Mouse (Mus musculus): ENCODE data around the gene 4931406C07Rik. TPM values are rescaled to one million over a fixed set of nuclear protein-coding genes. Genes with fewer than 3 reads are reported as not detected.
"Not testable (repeated sequence)": the region's sequence is repeated elsewhere in the genome, so short reads cannot be mapped to it uniquely, and the experiment has no call there.

Gene 4931406C07Rik
- polyA plus RNA-seq, 1 experiment: 38.9 TPM

- TF ChIP-seq POLR2A (IDR thresholded peaks at IDR 0.05; ENCODE audit: borderline replicate concordance, low read depth, low read length): no peak
- TF ChIP-seq CTCF (IDR thresholded peaks at IDR 0.05; ENCODE audit: low read depth, low read length): no peak
- H3K4me3 ChIP-seq (ENCODE audit: insufficient read depth, low read length): no peak overlapping the region
- peaks cover 9% of the 10 kb centered on the region for H3K4me1 ChIP-seq (ENCODE audit: control insufficient read depth, insufficient read depth, low read length)
- no peak overlapping the region for H3K27ac ChIP-seq (ENCODE audit: insufficient read depth, low read depth, low read length)
Observed at GRCm38 (mm10) chr9:15310179-15310578, 3.9 kb upstream of the 4931406C07Rik start.

- Histone ChIP-seq H3K27ac (ENCODE audit: insufficient read depth, low read depth, low read length) (no peak overlapping the region), H3K4me1 (ENCODE audit: control insufficient read depth, insufficient read depth, low read length) (peaks cover 14% of the 10 kb centered on the region), H3K4me3 (ENCODE audit: insufficient read depth, low read length) (no peak overlapping the region)
- TF ChIP-seq POLR2A (IDR thresholded peaks at IDR 0.05; ENCODE audit: borderline replicate concordance, low read depth, low read length) (no peak), CTCF (IDR thresholded peaks at IDR 0.05; ENCODE audit: low read depth, low read length) (no peak)
Observed at GRCm38 (mm10) chr9:15309425-15309824, 3.2 kb upstream of the 4931406C07Rik start.

- TF ChIP-seq POLR2A (IDR thresholded peaks at IDR 0.05; ENCODE audit: borderline replicate concordance, low read depth, low read length) (no peak), CTCF (IDR thresholded peaks at IDR 0.05; ENCODE audit: low read depth, low read length) (no peak)
- Histone ChIP-seq H3K4me1 (ENCODE audit: control insufficient read depth, insufficient read depth, low read length) (peaks cover 14% of the 10 kb centered on the region), H3K27ac (ENCODE audit: insufficient read depth, low read depth, low read length) (no peak overlapping the region), H3K4me3 (ENCODE audit: insufficient read depth, low read length) (peak overlapping the region; percentile 29; the same call in 1 of the 2 replicates)
Observed at GRCm38 (mm10) chr9:15308254-15308653, 2.0 kb upstream of the 4931406C07Rik start.

GRCm38 (mm10) chr9:15307257-15307656 is 1.0 kb upstream of the 4931406C07Rik start:
- Histone ChIP-seq H3K27ac (ENCODE audit: insufficient read depth, low read depth, low read length) (peak overlapping the region; percentile 83), H3K4me1 (ENCODE audit: control insufficient read depth, insufficient read depth, low read length) (peaks cover 15% of the 10 kb centered on the region)
- TF ChIP-seq CTCF (IDR thresholded peaks at IDR 0.05; ENCODE audit: low read depth, low read length): no peak
- TF ChIP-seq POLR2A (IDR thresholded peaks at IDR 0.05; ENCODE audit: borderline replicate concordance, low read depth, low read length): no peak

GRCm38 (mm10) chr9:15305503-15306397 is 498 bp downstream of the 4931406C07Rik start, which contains the start of gene Taf1d:
Taf1d (plus strand) TSS chr9:15306214.
- Histone ChIP-seq H3K27ac (ENCODE audit: insufficient read depth, low read depth, low read length) (peak within 1 kb of the TSS; percentile 83), H3K4me1 (ENCODE audit: control insufficient read depth, insufficient read depth, low read length) (peaks cover 16% of the 10 kb centered on the region), H3K4me3 (ENCODE audit: insufficient read depth, low read length) (peak within 1 kb of the TSS; percentile 98)
- no peak for TF ChIP-seq CTCF (IDR thresholded peaks at IDR 0.05; ENCODE audit: low read depth, low read length)
- peak; percentile 67; the same call in 1 of the 2 replicates for TF ChIP-seq POLR2A (IDR thresholded peaks at IDR 0.05; ENCODE audit: borderline replicate concordance, low read depth, low read length)

More at GRCm38 (mm10) chr9:15307257-15307656, 1.0 kb upstream of the 4931406C07Rik start:
- H3K4me3 ChIP-seq (ENCODE audit: insufficient read depth, low read length): peak overlapping the region; percentile 98

DNA sequence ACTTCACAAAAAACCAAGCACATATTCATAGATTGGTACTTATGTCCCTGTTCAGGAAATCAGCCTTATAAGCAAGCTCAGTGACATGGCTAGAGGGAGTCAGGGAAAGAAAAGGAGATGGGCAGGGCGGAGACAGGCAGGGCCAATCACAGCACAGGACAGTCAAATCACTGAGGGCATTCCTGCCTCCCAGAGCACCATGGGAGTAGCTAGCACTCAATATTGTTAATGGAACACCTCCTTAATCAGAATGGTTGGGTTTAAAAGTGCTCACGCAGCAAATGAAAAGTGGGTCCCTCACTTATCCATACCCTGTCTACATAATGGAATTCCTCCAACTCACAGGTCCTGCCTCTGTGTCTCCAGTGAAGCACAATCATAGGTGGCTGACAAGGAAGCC is 3.4 kb downstream of the 4931406C07Rik start:
- H3K27ac ChIP-seq (ENCODE audit: insufficient read depth, low read depth, low read length): no peak overlapping the region
- H3K4me3 ChIP-seq (ENCODE audit: insufficient read depth, low read length): no peak overlapping the region
- TF ChIP-seq POLR2A (IDR thresholded peaks at IDR 0.05; ENCODE audit: borderline replicate concordance, low read depth, low read length) (no peak), CTCF (IDR thresholded peaks at IDR 0.05; ENCODE audit: low read depth, low read length) (no peak)
- H3K4me1 ChIP-seq (ENCODE audit: control insufficient read depth, insufficient read depth, low read length): peaks cover 17% of the 10 kb centered on the region

DNA sequence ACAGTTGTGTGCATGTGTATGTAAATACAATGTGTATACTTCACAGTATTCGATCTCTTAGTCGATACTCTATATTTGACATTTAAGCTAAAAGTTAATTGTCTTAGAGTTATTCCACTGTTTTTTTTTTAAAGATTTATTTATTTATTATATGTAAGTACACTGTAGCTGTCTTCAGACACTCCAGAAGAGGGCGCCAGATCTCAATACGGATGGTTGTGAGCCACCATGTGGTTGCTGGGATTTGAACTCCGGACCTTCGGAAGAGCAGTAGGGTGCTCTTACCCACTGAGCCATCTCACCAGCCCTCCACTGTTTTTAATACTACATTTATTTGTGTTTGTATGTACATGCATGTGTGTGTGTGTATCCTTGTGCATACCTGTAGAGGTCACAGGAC is 4.2 kb downstream of the 4931406C07Rik start:
- H3K4me3 ChIP-seq (ENCODE audit: insufficient read depth, low read length); H3K27ac ChIP-seq (ENCODE audit: insufficient read depth, low read depth, low read length): not testable (repeated sequence)
- H3K4me1 ChIP-seq (ENCODE audit: control insufficient read depth, insufficient read depth, low read length): peaks cover 18% of the 10 kb centered on the region

- Histone ChIP-seq H3K27ac (ENCODE audit: insufficient read depth, low read depth, low read length) (peak overlapping the region; percentile 45), H3K4me3 (ENCODE audit: insufficient read depth, low read length) (peak overlapping the region; percentile 40), H3K4me1 (ENCODE audit: control insufficient read depth, insufficient read depth, low read length) (peaks cover 21% of the 10 kb centered on the region)
- no peak for TF ChIP-seq CTCF (IDR thresholded peaks at IDR 0.05; ENCODE audit: low read depth, low read length)
- TF ChIP-seq POLR2A (IDR thresholded peaks at IDR 0.05; ENCODE audit: borderline replicate concordance, low read depth, low read length): no peak
Observed at GRCm38 (mm10) chr9:15301399-15301798, 4.8 kb downstream of the 4931406C07Rik start.

GRCm38 (mm10) chr9:15300056-15300455 is 6.2 kb downstream of the 4931406C07Rik start:
- no peak overlapping the region for H3K27ac ChIP-seq (ENCODE audit: insufficient read depth, low read depth, low read length)
- TF ChIP-seq CTCF (IDR thresholded peaks at IDR 0.05; ENCODE audit: low read depth, low read length): no peak
- TF ChIP-seq POLR2A (IDR thresholded peaks at IDR 0.05; ENCODE audit: borderline replicate concordance, low read depth, low read length): no peak
- H3K4me1 ChIP-seq (ENCODE audit: control insufficient read depth, insufficient read depth, low read length): peaks cover 20% of the 10 kb centered on the region
- no peak overlapping the region for H3K4me3 ChIP-seq (ENCODE audit: insufficient read depth, low read length)

- Histone ChIP-seq H3K4me3 (ENCODE audit: insufficient read depth, low read length) (no peak overlapping the region), H3K4me1 (ENCODE audit: control insufficient read depth, insufficient read depth, low read length) (peaks cover 23% of the 10 kb centered on the region), H3K27ac (ENCODE audit: insufficient read depth, low read depth, low read length) (no peak overlapping the region)
- TF ChIP-seq POLR2A (IDR thresholded peaks at IDR 0.05; ENCODE audit: borderline replicate concordance, low read depth, low read length) (no peak), CTCF (IDR thresholded peaks at IDR 0.05; ENCODE audit: low read depth, low read length) (no peak)
Observed at GRCm38 (mm10) chr9:15298451-15298850, 7.8 kb downstream of the 4931406C07Rik start.
